Mouse (Mus musculus): ENCODE results near the gene Xpnpep2.

Gene Xpnpep2

GRCm38 (mm10) chrX:48126903-48127476 is 18.5 kb downstream of the Xpnpep2 start:
- DNase-seq (ENCODE audit: low spot score) = no peak

GRCm38 (mm10) chrX:48127502-48128218 is 19.1 kb downstream of the Xpnpep2 start:
- DNase-seq (ENCODE audit: low spot score) = no peak

GRCm38 (mm10) chrX:48129167-48129566 is 20.6 kb downstream of the Xpnpep2 start:
- DNase-seq (ENCODE audit: low spot score) = no peak

GRCm38 (mm10) chrX:48136935-48137334 is 28.4 kb downstream of the Xpnpep2 start:
- no peak for DNase-seq (ENCODE audit: low spot score)

GRCm38 (mm10) chrX:48138011-48138410 is 29.5 kb downstream of the Xpnpep2 start:
- no peak for DNase-seq (ENCODE audit: low spot score)

GRCm38 (mm10) chrX:48138539-48139275 is 30.2 kb downstream of the Xpnpep2 start:
- no peak for DNase-seq (ENCODE audit: low spot score)

- no peak for DNase-seq (ENCODE audit: low spot score)
Observed at GRCm38 (mm10) chrX:48139368-48140285, 31.1 kb downstream of the Xpnpep2 start.

GRCm38 (mm10) chrX:48140286-48140877 is 31.9 kb downstream of the Xpnpep2 start:
- DNase-seq (ENCODE audit: low spot score) = no peak

- peak; percentile 13 for DNase-seq (ENCODE audit: low spot score)
Observed at GRCm38 (mm10) chrX:48141481-48141880, 33.0 kb downstream of the Xpnpep2 start.

- DNase-seq (ENCODE audit: low spot score) = peak; percentile 12
Observed at GRCm38 (mm10) chrX:48143415-48144335, 35.1 kb downstream of the Xpnpep2 start.

GRCm38 (mm10) chrX:48146262-48146661 is 37.7 kb downstream of the Xpnpep2 start, which contains the start of gene Sash3:
Gene Sash3 (plus strand): TSS chrX:48146436.
- DNase-seq (ENCODE audit: low spot score) = peak; percentile 21

- no peak for DNase-seq (ENCODE audit: low spot score)
Observed at GRCm38 (mm10) chrX:48147226-48147625, 38.7 kb downstream of the Xpnpep2 start.

- peak; percentile 10 for DNase-seq (ENCODE audit: low spot score)
Observed at GRCm38 (mm10) chrX:48147741-48148186, 39.2 kb downstream of the Xpnpep2 start.

GRCm38 (mm10) chrX:48152106-48152505 is 43.6 kb downstream of the Xpnpep2 start:
- DNase-seq (ENCODE audit: low spot score) = no peak

- DNase-seq (ENCODE audit: low spot score) = no peak
Observed at GRCm38 (mm10) chrX:48153414-48153813, 44.9 kb downstream of the Xpnpep2 start.

- DNase-seq (ENCODE audit: low spot score) = no peak
Observed at GRCm38 (mm10) chrX:48153949-48154348, 45.4 kb downstream of the Xpnpep2 start.

GRCm38 (mm10) chrX:48155489-48155888 is 47.0 kb downstream of the Xpnpep2 start:
- no peak for DNase-seq (ENCODE audit: low spot score)

GRCm38 (mm10) chrX:48157396-48157795 is 48.9 kb downstream of the Xpnpep2 start:
- no peak for DNase-seq (ENCODE audit: low spot score)

- DNase-seq (ENCODE audit: low spot score) = no peak
Observed at GRCm38 (mm10) chrX:48158229-48158919, 49.8 kb downstream of the Xpnpep2 start.

- no peak for DNase-seq (ENCODE audit: low spot score)
Observed at GRCm38 (mm10) chrX:48169892-48170291, 61.4 kb downstream of the Xpnpep2 start.
